Mouse (Mus musculus): ENCODE results near the gene Smpd4.
A peak's percentile ranks its signal among the peaks of the same experiment; 100 is the strongest.

Gene Smpd4

GRCm38 (mm10) chr16:17638036-17638628 lies 19.0 kb downstream of the Smpd4 start:
- DNase-seq (ENCODE audit: low spot score in 2 of 2) = no peak

GRCm38 (mm10) chr16:17639081-17639480 lies 19.9 kb downstream of the Smpd4 start:
- DNase-seq (ENCODE audit: low spot score in 2 of 2) = no peak

- no peak for DNase-seq (ENCODE audit: low spot score in 2 of 2)
These were observed 20.8 kb downstream of the Smpd4 start for GRCm38 (mm10) chr16:17639951-17640350.

- no peak for DNase-seq (ENCODE audit: low spot score in 2 of 2)
These were observed 21.6 kb downstream of the Smpd4 start for GRCm38 (mm10) chr16:17640706-17641105.

- DNase-seq (ENCODE audit: low spot score in 2 of 2) = no peak
These were observed 22.1 kb downstream of the Smpd4 start for GRCm38 (mm10) chr16:17641301-17641700.

GRCm38 (mm10) chr16:17642311-17642710 lies 23.2 kb downstream of the Smpd4 start:
- DNase-seq (ENCODE audit: low spot score in 2 of 2) = no peak

GRCm38 (mm10) chr16:17643437-17643990 lies 24.4 kb downstream of the Smpd4 start:
- no peak for DNase-seq (ENCODE audit: low spot score in 2 of 2)

GRCm38 (mm10) chr16:17646310-17647114 lies 27.4 kb downstream of the Smpd4 start, which contains the start of gene Ccdc74a:
Gene Ccdc74a (plus strand): TSS chr16:17646470.
- DNase-seq (ENCODE audit: low spot score in 2 of 2) = peak; percentile 28 to 64

- DNase-seq (ENCODE audit: low spot score in 2 of 2) = no peak
These were observed 28.0 kb downstream of the Smpd4 start for GRCm38 (mm10) chr16:17647156-17647555.

- no peak for DNase-seq (ENCODE audit: low spot score in 2 of 2)
These were observed 28.6 kb downstream of the Smpd4 start for GRCm38 (mm10) chr16:17647566-17648340.

GRCm38 (mm10) chr16:17649925-17650605 lies 30.9 kb downstream of the Smpd4 start:
- no peak for DNase-seq (ENCODE audit: low spot score in 2 of 2)

- DNase-seq (ENCODE audit: low spot score in 2 of 2) = no peak
These were observed 31.6 kb downstream of the Smpd4 start for GRCm38 (mm10) chr16:17650711-17651110.

- DNase-seq (ENCODE audit: low spot score in 2 of 2) = no peak
These were observed 33.5 kb downstream of the Smpd4 start for GRCm38 (mm10) chr16:17652607-17653006.

GRCm38 (mm10) chr16:17653601-17654000 lies 34.4 kb downstream of the Smpd4 start:
- no peak for DNase-seq (ENCODE audit: low spot score in 2 of 2)

- DNase-seq (ENCODE audit: low spot score in 2 of 2) = no peak
These were observed 35.1 kb downstream of the Smpd4 start for GRCm38 (mm10) chr16:17654188-17654795.

GRCm38 (mm10) chr16:17656212-17656871 lies 37.2 kb downstream of the Smpd4 start:
- no peak for DNase-seq (ENCODE audit: low spot score in 2 of 2)

GRCm38 (mm10) chr16:17665568-17665967 lies 46.4 kb downstream of the Smpd4 start:
- DNase-seq (ENCODE audit: low spot score in 2 of 2) = no peak

- no peak for DNase-seq (ENCODE audit: low spot score in 2 of 2)
These were observed 50.7 kb downstream of the Smpd4 start for GRCm38 (mm10) chr16:17669886-17670285.
